Mouse (Mus musculus) kidney, adult 9 months (tissue): ENCODE measurements around the gene Tmem170b.

Source experiments
- DNase-seq: peaks from one replicate; pipeline ENCODE4 v3.0.0; 2022

Gene Tmem170b

DNA sequence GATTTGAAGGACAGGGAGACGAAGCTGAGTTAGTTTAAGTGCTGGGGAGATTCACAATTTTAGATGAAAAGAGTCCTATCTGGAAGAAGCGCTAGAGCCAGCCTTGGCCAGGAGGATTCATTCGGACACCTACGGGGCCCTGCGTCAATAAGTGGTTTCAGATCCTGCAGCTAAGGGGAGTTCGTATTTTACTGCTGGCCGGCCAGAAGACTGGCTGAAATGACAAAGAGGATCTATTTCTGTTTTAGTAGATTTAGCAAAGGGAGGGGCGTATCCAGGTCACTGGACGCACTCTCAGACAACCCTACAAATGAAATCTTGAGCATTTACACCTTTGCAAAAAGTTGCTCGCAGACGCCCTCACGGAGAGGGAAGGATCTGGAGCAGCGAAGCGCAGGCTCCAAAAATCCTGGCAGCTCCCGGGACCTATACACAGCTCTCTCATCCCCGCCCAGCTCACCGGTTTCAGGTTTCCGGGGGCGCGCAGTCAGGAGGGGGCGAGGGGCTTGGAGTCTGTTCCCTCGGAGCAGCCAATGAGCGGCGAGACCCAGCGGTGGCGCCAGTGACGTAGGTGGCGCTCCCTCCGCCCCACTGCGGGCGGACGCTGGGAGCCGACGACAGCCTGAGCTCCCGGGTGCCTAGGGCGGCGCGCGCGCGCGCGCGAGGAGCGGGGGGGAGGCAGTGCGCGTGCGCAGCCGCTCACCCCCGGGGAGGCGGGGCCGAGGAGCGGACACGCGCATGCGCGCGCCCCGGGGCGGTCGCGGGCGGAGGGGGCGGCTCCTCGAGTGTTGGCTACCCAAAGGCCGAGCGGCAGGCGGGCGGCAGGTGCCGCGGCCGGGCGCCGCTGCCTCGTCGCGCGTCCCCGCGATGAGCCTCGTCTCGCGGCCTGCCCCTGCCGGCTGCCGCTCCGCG lies at the start of gene Tmem170b:
Gene Tmem170b (plus strand): TSS at position 809 of the 912 bp plus-strand sequence.
- peak; percentile 98 for DNase-seq

DNA sequence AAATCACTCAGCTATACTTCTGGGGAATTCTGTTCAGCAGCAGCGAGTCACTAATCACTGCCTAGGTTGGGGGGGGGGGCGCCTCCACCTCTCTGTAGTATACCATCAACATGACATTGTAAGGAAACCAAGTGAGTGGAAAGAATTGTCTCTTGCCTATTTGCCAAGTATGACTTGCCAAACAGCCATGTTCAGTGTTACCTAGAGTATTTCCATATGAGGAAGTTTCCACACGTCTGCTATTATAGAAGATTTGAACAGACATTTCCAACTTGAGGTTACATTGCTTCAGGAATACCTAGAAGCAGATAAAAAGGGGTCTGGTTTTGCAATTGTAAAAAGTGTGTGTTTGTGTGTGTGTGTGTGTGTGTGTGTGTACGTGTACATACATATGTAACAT lies 44.7 kb upstream of the Tmem170b start:
- no peak for DNase-seq

DNA sequence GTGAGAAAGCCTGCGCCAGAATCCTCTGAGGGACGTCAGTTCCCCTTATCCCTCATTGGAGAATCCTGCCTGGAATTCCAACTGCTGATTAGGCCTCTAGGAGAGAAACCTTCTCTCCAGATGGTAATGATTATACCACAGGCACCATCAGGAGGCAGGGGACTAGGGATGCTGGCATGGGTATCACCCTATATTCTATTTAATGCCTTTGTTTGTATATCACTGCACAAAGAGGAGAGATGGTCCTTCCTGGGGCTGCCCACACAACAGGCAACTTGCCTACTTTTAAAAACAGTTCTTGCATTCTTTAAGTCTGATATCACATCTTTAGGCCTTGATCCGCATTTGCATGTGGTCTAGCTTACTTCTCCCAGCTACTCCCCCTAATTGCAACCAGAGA lies 37.3 kb upstream of the Tmem170b start:
- DNase-seq: no peak

DNA sequence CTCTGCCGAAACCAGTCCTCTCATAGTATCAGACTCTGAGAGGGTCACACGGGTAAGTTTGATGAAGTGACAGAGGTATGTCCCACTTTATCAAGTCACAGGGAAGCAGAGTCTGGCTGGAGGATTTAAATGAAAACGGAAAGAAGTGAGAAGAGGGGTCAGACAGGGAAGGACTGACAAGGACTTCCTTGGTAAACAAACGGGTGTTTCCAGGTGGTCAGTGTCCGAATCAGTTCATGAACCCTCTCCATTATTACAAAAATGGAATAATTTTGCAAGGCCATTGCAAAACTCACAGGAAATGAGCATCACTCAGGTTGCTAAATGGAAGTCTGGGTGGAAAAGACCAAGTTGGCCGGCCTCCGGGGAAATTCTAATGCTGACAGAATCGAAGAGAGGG lies 36.8 kb upstream of the Tmem170b start:
- peak; percentile 13 for DNase-seq

DNA sequence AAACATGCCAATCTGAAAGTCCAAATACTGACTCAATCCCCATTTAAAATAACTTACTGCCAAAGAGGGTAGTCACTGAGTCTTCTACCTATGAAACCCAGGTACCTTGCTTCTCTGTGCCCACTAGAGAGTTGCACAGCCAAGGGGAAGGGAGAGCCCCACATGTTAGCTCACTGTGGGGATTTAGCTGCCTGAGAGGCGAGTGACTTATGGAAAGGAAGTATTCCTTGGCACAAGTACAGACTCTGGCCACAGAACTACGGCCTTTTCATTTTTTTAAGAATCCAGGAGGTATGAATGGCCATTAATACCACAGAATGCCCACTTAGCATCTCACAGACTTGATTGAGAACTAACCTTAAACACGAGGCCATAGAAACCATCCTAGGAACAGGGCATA lies 35.9 kb upstream of the Tmem170b start:
- DNase-seq: no peak

DNA sequence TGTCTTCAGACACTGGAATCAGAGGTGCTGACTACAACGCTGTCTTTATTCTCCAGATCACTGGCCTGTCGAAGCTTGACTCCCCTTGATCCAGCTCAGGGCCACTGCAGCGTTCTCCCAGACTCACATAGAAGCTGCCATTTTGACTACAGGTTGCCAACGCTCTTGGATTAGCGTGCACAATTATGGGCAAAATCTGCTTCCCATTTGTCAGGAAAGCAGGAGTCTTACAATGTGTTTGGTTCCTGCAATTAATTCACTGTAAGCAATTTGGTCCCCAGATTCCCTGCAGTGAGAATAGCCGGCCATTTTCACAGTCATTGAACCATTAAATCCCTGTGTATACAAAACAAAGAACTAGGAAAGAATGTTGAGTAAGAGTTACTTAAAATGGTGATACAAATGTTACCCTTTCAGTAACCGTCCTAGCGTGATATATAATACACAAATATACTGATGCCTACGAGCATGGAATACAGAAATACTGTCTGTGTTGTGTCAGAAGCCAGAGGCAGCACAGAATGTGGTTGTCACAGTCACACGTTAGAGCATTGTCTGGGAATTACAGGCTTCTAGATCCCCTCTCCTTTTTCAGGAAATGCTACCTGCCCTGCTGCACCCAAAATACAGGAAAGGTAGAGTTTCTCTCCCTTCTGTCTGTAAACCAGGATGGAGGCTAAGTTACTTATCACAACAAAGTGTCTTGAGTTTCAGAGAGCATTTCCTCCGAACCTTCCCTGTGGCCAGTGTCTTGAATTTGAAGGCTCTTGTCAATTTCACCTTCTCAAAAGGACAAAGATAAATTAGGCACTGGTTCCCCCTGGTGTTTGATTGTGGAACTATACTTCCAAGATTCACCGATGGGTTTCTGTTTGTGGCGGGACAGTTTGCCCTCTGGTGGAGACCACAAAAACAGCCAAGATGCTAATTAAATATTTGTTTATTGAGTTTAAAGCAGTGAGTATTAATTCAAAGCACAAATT lies 34.0 kb upstream of the Tmem170b start:
- peak; percentile 97 for DNase-seq

DNA sequence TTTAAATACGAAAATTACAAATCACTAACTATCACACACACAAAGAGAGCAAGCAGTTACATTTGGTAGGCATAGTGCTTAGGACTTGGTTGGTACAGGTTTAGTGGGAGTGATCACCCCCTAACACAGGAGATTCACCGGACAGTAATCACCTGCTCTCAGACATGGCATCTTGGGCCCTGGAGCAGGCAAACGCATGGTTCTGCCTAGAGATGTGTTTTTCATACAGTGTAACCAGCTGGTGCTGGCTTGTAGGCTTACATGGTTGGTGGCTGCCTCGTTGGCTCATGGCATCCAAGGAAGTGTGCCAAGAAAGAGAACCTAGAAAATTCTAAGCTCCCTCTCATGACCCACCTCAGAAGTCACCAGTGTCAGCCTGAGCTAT lies 33.4 kb upstream of the Tmem170b start:
- DNase-seq: no peak

DNA sequence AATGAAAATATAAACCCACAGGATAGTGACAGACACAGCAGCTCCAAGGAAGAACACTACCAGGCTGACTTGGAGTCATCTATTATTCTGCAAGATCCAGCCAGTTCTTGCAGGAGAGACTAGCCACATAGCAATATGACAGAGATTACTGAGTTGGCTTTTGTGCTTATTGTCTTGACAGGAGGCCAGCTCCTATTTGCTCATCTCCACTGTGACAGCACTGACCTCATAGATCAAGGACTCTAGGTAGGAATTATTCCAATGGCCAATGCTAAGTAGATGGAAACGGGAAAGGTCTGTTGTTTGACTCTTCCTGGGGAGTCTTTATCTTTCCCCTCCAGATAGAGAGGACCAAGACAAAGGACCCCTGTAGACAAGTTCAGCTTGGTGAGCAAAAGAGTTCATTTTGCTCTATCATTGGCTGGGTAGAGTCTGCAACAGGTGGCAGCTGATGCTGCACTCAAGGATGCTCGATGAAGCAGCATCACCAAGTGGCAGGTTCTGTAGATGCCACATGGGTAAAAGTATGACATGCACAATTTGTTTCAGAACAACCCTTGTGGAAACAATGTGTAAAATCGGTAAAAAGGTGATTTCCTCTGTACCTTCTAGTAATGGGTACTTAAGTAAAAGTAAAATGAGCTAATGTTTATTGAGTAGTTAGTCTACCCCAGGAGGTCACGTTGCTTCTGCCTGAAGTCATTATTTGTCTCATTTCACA lies 32.4 kb upstream of the Tmem170b start:
- no peak for DNase-seq

DNA sequence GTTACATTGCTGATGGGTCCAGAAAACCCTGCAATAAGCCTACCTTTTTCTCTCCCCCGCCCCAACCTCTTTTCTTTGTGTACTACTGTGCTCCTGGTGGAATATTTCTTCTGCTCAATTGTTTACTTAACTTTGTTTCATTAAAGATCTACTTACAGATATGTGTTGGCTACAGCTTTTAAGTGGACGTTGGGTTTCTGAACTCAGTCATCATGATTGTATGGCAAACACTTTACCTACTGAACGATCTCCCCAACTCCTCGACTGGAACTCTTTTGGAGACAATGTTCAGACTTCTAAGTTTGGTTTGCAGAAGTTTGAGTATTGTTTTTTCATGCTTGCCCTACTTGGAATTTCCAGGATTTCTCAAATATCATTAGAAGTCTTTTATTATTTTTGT lies 24.6 kb upstream of the Tmem170b start:
- DNase-seq: no peak

DNA sequence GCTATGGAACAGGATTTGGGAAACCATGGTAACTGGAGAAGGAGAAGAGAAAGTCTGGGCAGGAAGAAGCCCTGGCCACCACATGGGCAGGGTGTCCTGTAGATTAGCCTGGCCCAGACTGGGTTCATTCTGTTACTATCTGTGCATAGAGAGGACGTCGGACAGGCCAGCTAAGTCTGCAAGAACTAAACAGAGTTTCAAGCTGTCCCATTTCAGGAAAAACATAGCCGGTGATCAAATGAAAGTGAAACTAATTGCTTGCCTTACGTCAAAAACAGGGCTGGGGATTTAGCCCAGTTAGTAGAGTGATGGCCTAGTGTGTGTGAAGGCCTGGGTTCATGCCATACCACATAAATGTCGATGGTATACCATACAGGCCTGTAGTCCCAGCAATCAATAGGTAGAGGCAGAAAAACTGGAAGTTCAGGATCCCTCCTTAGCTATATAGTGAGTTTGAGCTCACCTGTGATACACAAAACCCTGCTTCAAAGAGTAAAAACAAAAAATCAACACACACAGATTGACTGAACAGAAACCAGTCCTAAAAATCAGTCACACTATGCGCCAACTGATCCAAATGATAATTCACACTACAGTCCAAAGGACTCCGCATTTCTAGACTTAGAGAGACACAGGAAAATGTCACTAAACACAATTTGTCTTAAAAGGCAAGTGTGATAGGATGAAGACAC lies 21.9 kb upstream of the Tmem170b start:
- DNase-seq: no peak

DNA sequence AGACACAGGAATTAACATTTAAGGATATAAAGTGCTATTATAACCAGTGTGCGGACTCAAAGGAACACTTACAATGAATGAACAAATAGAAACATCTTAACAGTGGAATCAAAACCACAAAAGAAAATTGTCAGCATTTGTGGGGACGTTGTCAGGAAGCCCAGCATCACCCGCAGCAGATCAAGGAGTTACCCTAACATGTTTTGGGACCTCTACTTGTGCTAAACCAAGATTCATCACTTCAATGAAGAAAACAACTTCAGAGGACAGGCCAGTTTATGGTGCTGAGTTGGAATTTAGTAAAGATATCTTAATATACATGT lies 21.4 kb upstream of the Tmem170b start:
- DNase-seq: no peak

DNA sequence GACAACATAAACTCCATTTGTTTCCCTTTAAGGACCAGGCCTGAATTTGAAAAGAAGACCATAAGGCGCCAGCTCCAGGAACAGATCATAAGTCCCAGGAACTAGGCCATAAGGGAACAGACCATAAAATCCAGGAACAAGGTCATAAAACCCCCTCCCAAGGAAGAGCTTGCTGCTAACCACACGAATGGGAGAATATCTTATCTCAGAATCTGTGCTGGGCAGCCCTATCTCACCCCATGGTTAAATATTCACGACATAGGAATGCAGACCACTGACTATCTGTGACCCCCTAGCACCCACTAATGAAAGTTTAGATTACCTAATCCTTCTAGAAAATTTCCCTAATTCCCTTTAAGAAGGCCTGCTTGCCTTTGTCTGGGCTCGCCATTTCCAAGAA lies 20.8 kb upstream of the Tmem170b start:
- DNase-seq: no peak

DNA sequence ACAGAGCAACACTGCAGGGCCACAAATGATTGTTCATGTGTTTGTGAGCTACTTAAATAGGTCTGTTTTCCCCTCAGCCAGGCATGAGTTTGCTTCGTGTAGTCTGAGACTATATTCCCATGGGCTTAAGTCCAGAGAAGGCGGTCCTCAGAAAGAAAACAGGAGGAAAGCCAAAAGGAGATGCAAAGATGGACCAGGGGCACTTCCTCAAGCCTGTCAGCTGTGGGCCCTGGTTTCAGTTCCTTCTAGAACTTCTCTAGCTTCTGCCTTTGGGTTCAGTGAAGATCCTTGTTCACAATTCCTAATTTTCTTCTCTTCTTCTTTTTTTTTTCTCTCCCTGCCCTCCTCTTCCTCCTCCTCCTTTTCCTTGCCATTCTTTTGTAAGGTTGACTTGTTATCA lies 9.0 kb upstream of the Tmem170b start:
- DNase-seq: no peak

DNA sequence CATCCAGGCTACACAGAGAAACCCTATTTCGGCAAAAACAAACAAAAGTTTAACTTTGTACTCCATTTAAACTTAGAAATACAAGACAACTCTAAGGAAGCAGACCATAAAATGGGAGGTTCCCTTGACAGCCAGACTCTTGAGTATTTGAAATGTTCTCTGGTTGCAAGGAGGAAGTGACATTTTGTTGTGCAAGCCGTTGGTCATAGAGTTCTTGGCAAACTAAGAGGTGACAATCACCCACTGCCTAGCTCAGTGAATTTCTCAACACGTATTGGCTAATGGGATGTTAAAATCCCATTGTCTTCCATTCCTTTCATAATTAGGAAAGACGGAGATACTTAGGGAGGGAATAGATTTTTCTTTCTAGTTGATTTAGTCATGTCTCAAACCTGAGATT lies 5.7 kb upstream of the Tmem170b start:
- no peak for DNase-seq

DNA sequence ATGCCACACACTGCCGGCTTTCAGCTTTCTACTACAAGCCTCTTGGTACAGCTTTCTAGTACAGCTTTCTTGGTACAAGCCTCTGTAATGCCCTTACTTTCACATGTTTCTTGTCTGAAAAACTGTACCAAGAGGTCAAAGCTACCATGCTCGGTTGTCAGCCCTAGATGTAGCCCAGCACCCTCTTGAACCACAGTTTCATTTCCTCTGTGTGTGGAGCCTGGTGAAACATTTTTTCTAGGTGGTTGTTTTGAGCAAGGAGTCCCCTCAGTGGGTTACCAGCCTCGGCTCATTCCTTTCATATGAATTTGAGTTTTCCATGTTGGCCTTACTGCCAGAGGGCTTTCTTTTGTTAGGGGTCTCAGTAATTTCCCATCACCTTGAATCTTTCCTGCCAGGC lies 4.7 kb upstream of the Tmem170b start:
- no peak for DNase-seq

DNA sequence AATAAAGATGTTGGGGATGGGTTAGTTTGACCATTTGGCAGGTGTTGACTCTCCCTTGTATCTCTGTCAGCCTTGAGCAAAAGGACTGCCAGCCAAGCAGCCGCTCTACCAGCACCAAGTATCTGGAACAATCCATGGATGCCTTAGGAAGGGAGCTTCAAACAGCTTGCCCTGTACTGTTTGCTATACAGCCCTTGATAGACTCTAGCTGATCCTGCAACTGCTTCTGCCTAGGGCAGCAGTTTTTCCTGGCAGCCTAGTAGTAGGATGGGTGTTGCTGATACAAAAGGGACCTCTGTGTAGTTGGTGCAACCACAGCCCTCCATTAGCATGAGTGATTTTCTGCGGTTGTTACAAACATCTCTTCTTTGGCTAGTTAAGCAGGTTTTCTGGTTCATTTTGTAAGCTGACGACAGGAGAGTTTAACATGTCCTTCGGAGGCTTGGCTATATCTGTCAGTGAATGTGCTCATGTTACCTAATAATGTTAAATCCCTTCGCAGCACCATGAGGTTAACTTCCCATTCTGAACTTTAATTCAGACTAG lies 1.7 kb upstream of the Tmem170b start:
- DNase-seq: no peak

DNA sequence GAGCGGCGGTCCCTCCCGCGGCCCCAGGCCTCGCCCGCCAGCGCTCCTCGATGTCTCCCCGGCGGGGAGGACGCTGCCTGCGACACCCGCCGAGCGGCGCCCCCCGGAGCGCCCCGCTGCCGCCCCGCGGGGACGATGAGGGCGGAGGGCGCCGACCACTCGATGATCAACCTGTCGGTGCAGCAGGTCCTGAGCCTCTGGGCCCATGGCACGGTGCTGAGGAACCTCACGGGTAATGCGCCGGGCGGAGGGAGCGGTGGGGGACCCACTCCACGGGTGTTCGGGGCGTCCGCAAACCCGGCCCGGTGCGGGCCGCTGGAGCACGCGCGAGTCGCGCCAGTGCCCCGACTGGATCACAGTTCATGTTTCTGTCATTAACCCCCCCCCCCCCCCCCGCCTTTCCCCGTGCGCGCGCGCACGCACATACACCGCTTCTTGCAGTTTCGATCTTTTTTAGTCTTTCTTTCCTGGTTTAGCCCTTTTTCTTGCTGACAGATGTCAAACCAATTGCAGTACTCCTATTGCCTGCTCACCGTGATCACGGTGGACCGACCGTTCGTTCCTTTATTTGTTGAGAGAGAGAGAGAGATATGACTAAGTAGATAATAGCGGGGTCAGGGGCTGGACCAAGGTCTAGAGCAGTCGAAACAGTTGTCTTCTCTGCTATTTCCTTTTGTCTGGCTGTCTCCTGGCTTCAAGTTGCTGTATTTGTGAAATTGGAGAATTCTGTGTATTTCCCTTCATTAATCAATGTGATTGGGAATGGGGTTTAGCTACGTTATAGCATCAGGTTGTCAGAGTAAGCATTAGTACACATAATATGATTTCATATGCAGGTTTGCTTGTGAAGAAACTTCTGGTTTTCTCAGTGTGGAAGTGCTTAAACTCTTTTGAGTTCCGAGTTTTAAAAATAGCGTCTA lies 634 bp downstream of the Tmem170b start:
- peak; percentile 55 for DNase-seq

DNA sequence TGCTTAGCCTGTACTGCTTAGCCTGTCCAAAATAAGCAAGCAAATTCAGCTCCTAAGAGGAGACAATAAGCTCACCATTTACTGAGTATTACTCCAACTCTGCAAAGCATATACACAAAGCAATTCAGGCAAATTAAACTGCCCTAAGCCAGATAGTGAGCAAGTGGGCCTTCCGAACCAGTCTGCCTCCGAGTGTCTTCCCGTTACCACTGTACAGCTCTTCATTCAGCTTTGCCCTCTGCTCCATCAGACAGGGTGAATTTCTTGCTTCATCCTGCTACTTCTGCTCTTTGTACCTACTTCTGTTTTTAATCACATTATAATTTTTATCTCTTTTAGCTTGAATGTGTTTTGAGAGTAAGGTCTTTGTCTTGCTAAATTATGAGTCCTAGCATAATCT lies 1.9 kb downstream of the Tmem170b start:
- DNase-seq: no peak

DNA sequence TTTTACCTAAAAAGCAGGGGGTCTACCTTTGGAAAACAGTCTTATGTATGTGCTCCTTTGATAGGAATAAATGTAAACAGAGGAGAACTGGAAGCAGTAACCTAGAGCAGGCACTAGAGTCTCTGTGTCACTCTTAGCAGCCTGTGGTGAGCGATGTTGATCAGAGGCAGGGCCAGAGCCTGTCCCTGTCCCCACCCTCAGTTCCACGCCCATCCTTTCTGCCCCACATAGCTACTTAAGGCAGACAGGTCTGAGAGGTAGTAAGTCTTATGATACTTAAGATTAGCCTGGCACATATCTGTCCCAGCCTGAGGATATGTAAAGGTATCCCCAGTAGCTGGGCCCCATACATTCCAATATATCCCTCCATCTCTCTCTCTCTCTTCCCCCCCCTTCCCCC lies 2.9 kb downstream of the Tmem170b start:
- no peak for DNase-seq

DNA sequence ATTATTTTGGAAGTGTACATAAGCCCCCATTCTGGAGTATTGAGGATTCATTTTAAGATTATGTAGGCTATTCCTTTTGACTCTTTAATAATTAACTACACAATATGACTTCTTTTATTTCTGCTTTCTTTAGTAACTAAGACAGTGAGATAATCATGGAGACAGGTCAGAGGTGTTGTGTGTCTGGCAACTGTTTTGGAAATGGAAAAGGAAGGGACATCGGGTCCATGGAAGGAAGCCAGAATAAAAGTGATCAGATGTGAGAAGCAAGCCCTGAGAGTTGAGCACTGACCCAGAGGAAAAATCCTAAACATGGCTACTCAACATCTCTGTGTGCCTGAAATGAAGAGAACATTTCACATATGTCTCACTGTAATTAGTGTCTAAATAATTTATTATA lies 5.3 kb downstream of the Tmem170b start:
- DNase-seq: no peak

DNA sequence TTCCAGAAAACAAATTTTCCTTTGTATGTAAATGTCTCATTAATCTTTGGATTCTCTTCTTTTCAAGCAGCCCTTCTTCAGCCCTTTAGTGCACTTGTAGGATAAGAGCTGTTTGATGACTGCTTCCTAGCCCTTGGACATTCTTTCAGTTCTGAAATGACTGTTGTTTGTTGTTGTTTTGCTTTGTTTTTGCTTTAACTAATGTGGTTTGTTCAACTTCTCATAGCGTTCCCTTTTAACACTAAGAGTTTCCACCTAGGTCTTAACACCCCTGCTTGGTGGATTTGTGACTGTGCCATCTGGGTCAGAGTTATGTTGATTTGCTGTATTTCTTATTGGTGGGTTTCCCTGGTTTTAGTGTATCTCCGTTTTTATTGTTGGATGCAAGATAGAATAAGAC lies 8.8 kb downstream of the Tmem170b start:
- DNase-seq: no peak
